Mouse (Mus musculus) olfactory bulb, adult 2 months (tissue): ENCODE data around the gene Cacna1i. TPM values are rescaled to one million over a fixed set of nuclear protein-coding genes. Genes with fewer than 3 reads are reported as not detected.

Experiments used
- H3K27ac ChIP-seq: fragments of 200-500 bp; 2 replicates; pipeline ENCODE4 v1.5.1; 2012; ENCODE audit warnings: low read depth, low read length; ENCODE audit not compliant: insufficient read depth
- H3K4me1 ChIP-seq: fragments of 200-500 bp; 2 replicates; pipeline ENCODE4 v1.6.1; 2012; ENCODE audit warnings: low read length; ENCODE audit not compliant: control insufficient read depth, insufficient read depth
- H3K4me3 ChIP-seq: fragments of 200-500 bp; 2 replicates; pipeline ENCODE4 v1.5.1; 2012; ENCODE audit warnings: mild to moderate bottlenecking, low read depth, low read length, moderate library complexity; ENCODE audit not compliant: insufficient read depth
- CTCF ChIP-seq: fragments of 200-500 bp; IDR thresholded peaks from 2 replicates; pipeline ENCODE4 v1.5.1; 2012; ENCODE audit warnings: low read depth, mild to moderate bottlenecking, low read length, moderate library complexity; ENCODE audit not compliant: insufficient read depth
- POLR2A ChIP-seq: fragments of 200-500 bp; IDR thresholded peaks from 2 replicates; pipeline ENCODE4 v1.6.1; 2012; ENCODE audit warnings: mild to moderate bottlenecking, low read depth, low read length, moderate library complexity; ENCODE audit not compliant: insufficient read depth
- WGBS: fragments of 180-500 bp; shearing (Covaris S2); methylation state at CpG from one replicate; pipeline ENCODE4 v1.1.7; 2018; 5-methylcytosine and 5-hydroxymethylcytosine counted together
- polyA plus RNA-seq: library from polyadenylated mRNA; stranded (reverse); fragments of >200 nt; gene quantifications from 2 replicates; pipeline ENCODE4 v1.2.4, GENCODE M21; 2012; ENCODE audit warnings: low replicate concordance; ENCODE audit not compliant: missing spikeins, insufficient read depth, insufficient read length

The Cacna1i gene
- polyA plus RNA-seq, 1 experiment = not detected

DNA sequence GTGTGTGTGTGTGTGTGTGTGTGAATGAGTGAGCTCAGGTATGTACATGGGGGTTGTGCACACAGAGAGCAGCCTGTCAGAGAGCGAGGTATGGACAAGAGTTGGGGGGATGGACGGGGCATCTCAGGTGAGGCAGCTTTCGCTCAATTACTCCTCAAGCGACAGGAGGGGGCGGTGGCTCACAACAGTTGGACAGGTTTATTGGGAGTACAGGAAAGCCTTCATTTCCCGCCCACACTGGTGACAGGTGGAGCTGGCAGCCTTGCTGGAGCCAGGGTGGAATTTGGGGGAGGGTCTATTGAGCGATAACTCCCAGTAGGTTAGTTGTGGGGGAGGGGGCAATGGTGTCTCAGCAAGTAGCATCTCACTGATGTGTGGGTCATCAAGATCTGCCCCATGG, 48.2 kb downstream of the Cacna1i start:
- Histone ChIP-seq H3K27ac (no peak overlapping the region), H3K4me1 (peaks cover 45% of the 10 kb centered on the region), H3K4me3 (no peak overlapping the region)
- TF ChIP-seq CTCF (no peak), POLR2A (no peak)
- 71% methylated on average over 7 of the region's 7 CpGs for WGBS

DNA sequence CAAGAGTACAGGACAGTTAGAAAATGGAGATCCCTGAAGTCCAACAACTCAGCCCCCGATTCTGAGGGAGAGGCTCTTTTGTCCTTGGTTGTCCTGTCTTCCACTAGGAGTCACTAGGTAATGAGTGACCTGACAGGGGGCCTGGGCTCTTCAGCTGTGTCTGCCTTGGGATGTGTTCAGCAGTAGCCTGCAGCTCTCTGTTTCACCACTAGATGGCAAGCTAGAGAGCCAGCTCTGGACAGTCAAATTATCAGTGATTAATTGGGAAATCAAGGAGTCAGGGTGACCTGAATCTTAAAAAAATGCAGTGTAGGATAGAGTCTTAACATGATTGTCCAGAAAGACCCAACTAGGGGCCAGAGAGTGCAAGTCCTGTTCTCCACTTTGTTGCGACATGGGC, 53.3 kb downstream of the Cacna1i start:
- H3K4me3 ChIP-seq = no peak overlapping the region
- no peak for TF ChIP-seq POLR2A
- TF ChIP-seq CTCF = peak; percentile 32
- H3K27ac ChIP-seq = no peak overlapping the region
- H3K4me1 ChIP-seq = peaks cover 22% of the 10 kb centered on the region
- 74% methylated on average over 2 of the region's 2 CpGs for WGBS

DNA sequence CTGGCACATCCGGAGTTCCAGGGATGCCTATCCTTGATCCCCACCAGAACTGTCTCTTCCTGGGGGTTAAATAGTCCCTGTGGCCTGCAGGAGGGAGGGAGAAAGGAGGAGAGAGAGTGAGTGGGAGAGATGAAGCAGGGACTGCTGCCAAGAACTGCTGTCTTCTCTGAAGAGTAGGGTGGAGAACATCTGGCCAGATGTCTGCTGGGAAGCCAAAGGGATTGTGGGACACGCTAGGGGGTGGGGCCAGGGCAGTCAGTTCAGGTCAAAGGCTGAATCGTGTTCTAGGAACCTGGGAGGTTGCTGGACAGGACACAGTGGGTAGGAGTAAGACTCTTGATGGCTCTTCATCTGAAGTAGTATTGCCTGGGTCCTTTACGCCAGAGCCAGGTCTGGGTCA, 55.4 kb downstream of the Cacna1i start:
- WGBS = 62% methylated on average over 4 of the region's 4 CpGs
- Histone ChIP-seq H3K4me1 (peaks cover 25% of the 10 kb centered on the region), H3K4me3 (no peak overlapping the region), H3K27ac (no peak overlapping the region)
- TF ChIP-seq POLR2A (no peak), CTCF (no peak)

DNA sequence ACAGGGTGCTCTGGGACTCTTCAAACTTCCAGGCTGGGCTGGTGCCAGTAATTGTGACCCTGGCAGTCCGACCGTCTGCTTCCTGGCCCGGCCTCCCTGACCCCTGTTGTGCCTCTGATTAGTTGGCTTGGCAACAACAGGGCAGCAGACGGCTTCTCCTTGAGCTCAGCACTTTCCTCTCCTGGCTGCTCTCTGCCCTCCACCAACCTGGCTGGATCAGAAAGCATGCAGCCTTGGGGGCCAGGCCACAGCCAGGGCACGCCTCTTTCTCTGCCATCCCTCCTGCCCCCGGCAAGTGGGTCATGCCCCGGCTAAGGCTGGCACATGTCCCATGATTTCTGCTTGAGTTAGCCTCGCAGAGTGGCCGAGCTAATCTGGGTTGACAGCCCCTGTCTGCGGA, 56.0 kb downstream of the Cacna1i start:
- peaks cover 27% of the 10 kb centered on the region for H3K4me1 ChIP-seq
- TF ChIP-seq CTCF (no peak), POLR2A (no peak)
- no peak overlapping the region for H3K27ac ChIP-seq
- H3K4me3 ChIP-seq = no peak overlapping the region
- WGBS = 35% methylated on average over 10 of the region's 10 CpGs

DNA sequence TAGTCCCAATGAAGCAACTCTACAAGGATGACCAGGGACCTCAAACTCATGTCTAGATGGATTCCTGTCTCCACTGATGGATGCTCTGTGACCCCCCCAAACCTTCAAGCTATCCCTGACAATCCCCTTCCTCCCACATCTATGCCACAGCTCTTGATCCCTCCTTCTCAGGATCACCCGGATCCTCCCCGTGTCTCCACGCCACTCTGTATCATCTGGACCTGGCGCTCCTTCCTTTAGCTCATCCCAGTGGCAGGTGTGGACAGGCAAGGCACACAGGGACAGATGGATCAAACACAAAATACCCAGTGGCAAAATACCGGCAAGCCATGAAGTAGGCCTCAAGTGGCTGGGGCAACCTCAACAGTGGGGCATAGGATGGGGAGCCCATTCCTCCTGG, 56.7 kb downstream of the Cacna1i start:
- TF ChIP-seq CTCF (no peak), POLR2A (no peak)
- no peak overlapping the region for H3K27ac ChIP-seq

DNA sequence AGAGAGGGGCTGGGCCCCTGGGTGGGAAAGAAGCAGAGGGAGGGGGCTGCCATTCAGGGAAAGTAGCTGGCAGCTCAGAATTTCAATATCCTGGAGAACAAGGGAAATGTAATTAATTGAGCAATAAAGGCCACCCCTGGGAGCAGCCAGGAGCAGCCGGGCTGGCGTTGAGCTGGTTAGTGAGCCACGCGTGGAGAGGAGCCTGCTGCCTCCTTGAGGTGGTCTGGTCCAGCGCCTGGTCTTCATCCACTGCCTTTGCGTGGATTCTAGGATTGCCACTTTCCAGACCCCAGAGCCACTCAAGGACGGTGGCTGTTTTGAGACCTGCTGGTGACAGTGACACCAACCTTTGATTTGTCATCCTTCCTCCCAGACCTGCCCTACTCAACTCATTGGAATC, 59.5 kb downstream of the Cacna1i start:
- TF ChIP-seq CTCF (no peak), POLR2A (no peak)

More for the DNA sequence above, 56.7 kb downstream of the Cacna1i start:
- Histone ChIP-seq H3K4me3 (no peak overlapping the region), H3K4me1 (peaks cover 33% of the 10 kb centered on the region)
- 98% methylated on average over 5 of the region's 5 CpGs for WGBS

DNA sequence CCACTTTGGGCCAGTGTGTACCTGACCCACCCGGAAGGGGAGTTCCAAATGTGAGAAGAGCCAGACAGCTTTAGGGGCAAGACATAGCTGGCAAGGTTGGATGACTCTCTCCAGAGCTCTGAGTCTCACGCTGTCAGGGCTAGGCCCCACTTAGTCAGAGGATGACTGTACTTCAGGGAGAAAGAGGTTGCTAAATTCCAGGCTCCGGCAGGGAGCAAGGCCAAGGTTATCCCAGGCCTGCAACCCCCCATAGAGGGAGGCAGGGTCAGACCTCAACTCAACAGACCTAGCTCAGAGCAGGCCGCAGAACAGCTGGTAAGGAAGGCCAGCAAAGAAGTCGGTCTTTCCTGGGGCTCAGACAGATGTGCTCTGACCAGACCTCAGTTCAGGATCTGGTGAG, 63.4 kb downstream of the Cacna1i start:
- no peak overlapping the region for H3K4me3 ChIP-seq
- H3K4me1 ChIP-seq = peaks cover 47% of the 10 kb centered on the region
- no peak for TF ChIP-seq CTCF
- no peak for TF ChIP-seq POLR2A
- H3K27ac ChIP-seq = no peak overlapping the region; the same call in 1 of the 2 replicates
- 62% methylated on average over 5 of the region's 5 CpGs for WGBS

More for the DNA sequence above, 59.5 kb downstream of the Cacna1i start:
- no peak overlapping the region for H3K27ac ChIP-seq
- WGBS = 70% methylated on average over 7 of the region's 7 CpGs
- H3K4me3 ChIP-seq = no peak overlapping the region
- peaks cover 55% of the 10 kb centered on the region for H3K4me1 ChIP-seq

DNA sequence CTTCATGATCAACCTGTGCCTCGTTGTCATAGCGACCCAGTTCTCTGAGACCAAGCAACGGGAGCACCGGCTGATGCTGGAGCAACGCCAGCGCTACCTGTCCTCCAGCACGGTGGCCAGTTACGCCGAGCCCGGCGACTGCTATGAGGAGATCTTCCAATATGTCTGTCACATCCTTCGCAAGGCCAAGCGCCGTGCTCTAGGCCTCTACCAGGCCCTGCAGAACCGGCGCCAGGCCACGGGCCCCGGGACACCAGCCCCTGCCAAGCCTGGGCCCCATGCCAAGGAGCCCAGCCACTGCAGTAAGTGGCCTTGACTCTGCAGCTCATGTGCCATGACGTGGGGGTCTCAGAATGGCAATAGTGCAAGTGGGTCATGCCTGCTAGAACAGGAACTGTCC, 71.8 kb downstream of the Cacna1i start:
- TF ChIP-seq CTCF (no peak), POLR2A (no peak)
- WGBS = 57% methylated on average over 19 of the region's 19 CpGs
- Histone ChIP-seq H3K4me1 (peaks cover 34% of the 10 kb centered on the region), H3K4me3 (no peak overlapping the region), H3K27ac (no peak overlapping the region)

DNA sequence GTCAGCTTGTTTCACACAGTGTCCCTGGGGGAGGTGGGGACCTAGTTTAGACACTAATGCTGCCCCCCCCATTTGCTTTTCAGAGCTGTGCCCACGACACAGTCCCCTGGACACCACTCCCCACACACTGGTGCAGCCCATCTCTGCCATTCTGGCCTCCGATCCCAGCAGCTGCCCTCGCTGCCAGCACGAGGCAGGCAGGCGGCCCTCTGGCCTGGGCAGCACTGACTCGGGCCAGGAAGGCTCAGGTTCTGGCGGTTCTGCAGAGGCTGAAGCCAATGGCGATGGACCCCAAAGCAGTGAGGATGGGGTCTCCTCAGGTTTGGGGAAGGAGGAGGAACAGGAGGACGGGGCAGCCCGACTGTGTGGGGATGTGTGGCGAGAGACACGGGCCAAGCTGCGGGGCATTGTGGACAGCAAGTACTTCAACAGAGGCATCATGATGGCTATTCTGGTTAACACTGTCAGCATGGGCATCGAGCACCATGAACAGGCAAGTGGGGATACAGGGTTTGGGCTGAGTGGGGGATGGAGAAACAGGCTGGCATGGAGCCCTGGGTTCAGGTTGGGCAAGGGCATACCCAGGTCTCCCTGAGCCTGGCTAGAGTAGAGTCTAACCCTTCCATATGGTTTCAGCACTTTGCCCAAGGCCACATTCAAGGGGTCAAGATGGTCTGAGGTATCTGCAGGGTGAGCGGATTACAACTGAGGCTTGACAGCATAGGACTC, 74.9 kb downstream of the Cacna1i start:
- Histone ChIP-seq H3K4me3 (no peak overlapping the region), H3K4me1 (peaks cover 58% of the 10 kb centered on the region), H3K27ac (no peak overlapping the region)
- WGBS = 80% methylated on average over 15 of the region's 15 CpGs
- no peak for TF ChIP-seq CTCF
- TF ChIP-seq POLR2A = no peak
